Mouse (Mus musculus) midbrain, embryonic 14.5 days (tissue): Measurements from ENCODE around the gene Ldlr. TPM values are rescaled to one million over a fixed set of nuclear protein-coding genes. Genes with fewer than 3 reads are reported as not detected.
A peak's percentile ranks its signal among the peaks of the same experiment; 100 is the strongest.

Experiments
- ATAC-seq: fragments of 200-750 bp; cut with Nextera tagmentation; 2 replicates; pipeline ENCODE4 v1.8.0; 2017; ENCODE audit warnings: moderate number of reproducible peaks, moderate library complexity; ENCODE audit not compliant: low FRiP score, low TSS enrichment
- DNase-seq: peaks from one replicate; pipeline ENCODE4 v3.0.0-alpha.2; 2015
- H3K27ac ChIP-seq: fragments of 300-500 bp; sonication (generic); replicated peaks from 2 replicates; pipeline ENCODE4 v1.5.1; 2014; ENCODE audit warnings: mild to moderate bottlenecking, low read depth, low read length, moderate library complexity
- H3K27me3 ChIP-seq: fragments of 300-500 bp; sonication (generic); 2 replicates; pipeline ENCODE4 v1.6.1; 2014; ENCODE audit warnings: low read length, control low read depth, mixed read lengths; ENCODE audit not compliant: control insufficient read depth, insufficient read depth
- H3K36me3 ChIP-seq: fragments of 300-500 bp; sonication (generic); 2 replicates; pipeline ENCODE4 v1.6.1; 2014; ENCODE audit warnings: low read length, control low read depth; ENCODE audit not compliant: control insufficient read depth, insufficient read depth
- H3K4me1 ChIP-seq: fragments of 300-500 bp; sonication (generic); 2 replicates; pipeline ENCODE4 v1.6.1; 2014; ENCODE audit warnings: mild to moderate bottlenecking, antibody characterized with exemption, low read length, control low read depth; ENCODE audit not compliant: control insufficient read depth, insufficient read depth
- H3K4me2 ChIP-seq: fragments of 300-500 bp; sonication (generic); 2 replicates; pipeline ENCODE4 v1.6.1; 2014; ENCODE audit warnings: mild to moderate bottlenecking, low read length, moderate library complexity
- H3K4me3 ChIP-seq: fragments of 300-500 bp; sonication (generic); replicated peaks from 2 replicates; pipeline ENCODE4 v1.5.1; 2014; ENCODE audit warnings: low read depth, low read length
- H3K9ac ChIP-seq: fragments of 300-500 bp; sonication (generic); replicated peaks from 2 replicates; pipeline ENCODE4 v1.6.1; 2014; ENCODE audit warnings: mild to moderate bottlenecking, low read length, moderate library complexity
- H3K9me3 ChIP-seq: fragments of 300-500 bp; sonication (generic); 2 replicates; pipeline ENCODE4 v1.6.1; 2016; ENCODE audit warnings: low read length, control low read depth, mixed read lengths; ENCODE audit not compliant: control insufficient read depth
- WGBS: fragments of 180-500 bp; shearing (Covaris S2); extraction: QIAGEN DNeasy Blood & Tissue Kit; methylation state at CpG from one replicate; pipeline ENCODE4 v1.1.7; 2014; 5-methylcytosine and 5-hydroxymethylcytosine counted together
- polyA plus RNA-seq: library from polyadenylated mRNA; unstranded; fragments of >200 nt; fragmentation: Nextera tagmentation; extraction: Ambion mirVana; gene quantifications from 2 replicates; pipeline ENCODE4 v1.2.1, GENCODE M21; 2014

Gene Ldlr
- polyA plus RNA-seq, 1 experiment from 2014 or later = 8.2 TPM

DNA sequence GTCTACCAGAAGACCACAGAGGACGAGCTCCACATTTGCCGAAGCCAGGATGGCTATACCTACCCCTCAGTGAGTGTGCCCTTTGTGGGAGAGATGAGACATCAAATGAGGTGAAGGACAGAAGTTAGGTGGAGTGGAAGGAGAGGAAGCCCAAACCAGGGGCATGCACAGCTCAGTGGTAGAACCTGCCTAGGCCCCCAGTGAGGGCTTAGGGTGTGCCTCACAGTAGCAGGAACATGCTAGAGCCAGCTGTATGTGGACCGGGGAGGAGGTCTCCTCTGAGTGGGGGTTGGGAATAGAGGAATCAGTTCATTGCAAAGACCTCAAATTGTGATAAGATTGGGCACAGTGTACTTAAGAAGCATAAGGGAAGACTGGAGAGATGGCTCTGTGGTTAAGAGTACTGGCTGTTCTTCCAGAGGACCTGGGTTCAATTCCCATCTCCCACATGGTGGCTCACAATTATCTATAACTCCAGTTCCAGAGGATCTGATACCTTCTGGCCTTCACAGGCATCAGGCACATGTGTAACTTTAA, 24.0 kb downstream of the Ldlr start:
- H3K4me2 ChIP-seq = no peak overlapping the region
- ATAC-seq = no peak
- no peak overlapping the region for H3K27ac ChIP-seq
- H3K9ac ChIP-seq = no peak overlapping the region
- no peak for DNase-seq
- peaks cover 74% of the 10 kb centered on the region for H3K36me3 ChIP-seq
- no peaks in the 10 kb centered on the region for H3K4me1 ChIP-seq
- H3K9me3 ChIP-seq = no peaks in the 10 kb centered on the region
- no peak overlapping the region for H3K4me3 ChIP-seq
- 95% methylated on average over 3 of the region's 3 CpGs for WGBS
- H3K27me3 ChIP-seq = no peaks in the 10 kb centered on the region

DNA sequence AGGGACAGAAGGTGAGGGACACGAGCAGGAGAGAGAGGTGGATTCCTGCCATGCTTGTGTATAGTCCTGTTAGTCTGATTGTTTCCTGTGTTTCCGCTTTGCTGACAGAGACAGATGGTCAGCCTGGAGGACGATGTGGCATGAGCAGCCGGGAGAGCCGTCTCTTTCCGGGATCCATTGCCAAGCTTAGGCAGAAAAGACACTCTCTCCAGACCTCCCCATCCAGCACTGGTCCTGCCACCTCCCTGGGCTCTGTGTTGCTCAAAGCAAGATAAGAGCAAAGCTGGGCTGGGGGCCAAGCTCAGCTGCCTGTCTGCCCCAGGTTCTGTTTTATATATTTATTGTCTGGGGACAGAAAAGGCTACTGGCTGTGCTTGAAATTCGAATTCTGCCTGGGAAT, 24.8 kb downstream of the Ldlr start:
- H3K4me1 ChIP-seq = no peaks in the 10 kb centered on the region
- ATAC-seq = no peak
- no peaks in the 10 kb centered on the region for H3K27me3 ChIP-seq
- 77% methylated on average over 7 of the region's 7 CpGs for WGBS
- no peaks in the 10 kb centered on the region for H3K9me3 ChIP-seq
- no peak overlapping the region for H3K27ac ChIP-seq
- DNase-seq = peak; percentile 30
- H3K36me3 ChIP-seq = peaks cover 68% of the 10 kb centered on the region
- no peak overlapping the region for H3K9ac ChIP-seq
- H3K4me3 ChIP-seq = no peak overlapping the region
- no peak overlapping the region for H3K4me2 ChIP-seq

DNA sequence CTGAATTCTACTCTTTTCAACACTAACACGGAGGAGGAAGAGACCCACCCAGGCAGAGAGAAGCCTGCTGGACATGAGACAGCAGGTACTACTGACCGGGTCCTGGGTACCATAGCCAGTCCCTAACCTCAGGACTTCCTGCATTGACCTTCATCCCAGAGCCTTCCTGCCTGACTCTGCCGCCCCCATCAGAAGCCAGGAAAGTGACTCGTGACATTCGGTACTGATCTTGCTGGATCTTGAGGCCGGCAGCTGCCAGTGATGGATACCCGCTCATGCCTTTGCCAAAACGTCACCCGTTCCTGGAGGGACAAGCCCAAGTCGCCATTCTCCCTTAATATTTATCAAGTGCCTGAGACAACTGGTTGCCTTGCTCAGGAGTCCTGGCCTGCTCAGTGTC, 25.2 kb downstream of the Ldlr start:
- Histone ChIP-seq H3K4me3 (no peak overlapping the region), H3K4me1 (no peaks in the 10 kb centered on the region), H3K27ac (no peak overlapping the region), H3K36me3 (peaks cover 67% of the 10 kb centered on the region), H3K4me2 (no peak overlapping the region), H3K9ac (no peak overlapping the region), H3K9me3 (no peaks in the 10 kb centered on the region), H3K27me3 (no peaks in the 10 kb centered on the region)
- no peak for DNase-seq
- WGBS = 92% methylated on average over 10 of the region's 10 CpGs
- no peak for ATAC-seq

DNA sequence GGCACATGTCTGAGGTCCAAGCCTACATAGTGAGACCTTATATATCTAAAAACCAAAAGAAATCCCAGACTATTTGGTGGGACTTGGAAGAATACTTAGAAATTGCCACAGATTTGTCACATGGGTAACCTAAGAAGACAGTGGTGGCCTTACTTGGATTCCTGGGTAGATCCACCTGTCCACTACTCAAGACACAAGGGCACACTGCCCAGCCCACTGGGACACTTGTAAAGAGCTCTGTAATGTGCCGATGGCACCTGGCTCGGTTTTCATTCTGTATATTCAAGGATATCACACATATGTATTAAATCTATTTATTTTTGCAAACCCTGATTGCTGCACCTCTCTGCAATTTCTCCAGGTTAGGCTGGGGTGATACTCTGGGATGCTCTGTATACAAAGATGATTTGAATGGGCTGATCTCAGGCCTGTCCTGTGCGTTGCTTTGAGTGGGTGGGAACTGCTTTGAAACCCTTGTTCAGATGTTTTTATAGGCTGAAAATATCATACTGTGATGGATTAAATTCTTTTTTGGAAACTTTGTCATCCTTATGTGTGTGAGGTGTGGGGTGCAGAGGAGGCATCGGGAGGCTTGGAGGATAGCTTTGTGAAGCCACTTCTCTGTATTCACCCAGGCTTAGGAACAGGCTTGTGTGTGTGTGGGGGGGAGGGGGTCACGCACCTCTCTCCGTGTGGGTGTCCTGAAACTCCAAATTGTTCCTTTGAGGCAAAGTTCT, 26.3 kb downstream of the Ldlr start:
- no peaks in the 10 kb centered on the region for H3K4me1 ChIP-seq
- H3K27me3 ChIP-seq = no peaks in the 10 kb centered on the region
- H3K27ac ChIP-seq = no peak overlapping the region
- 90% methylated on average over 6 of the region's 6 CpGs for WGBS
- no peak overlapping the region for H3K4me3 ChIP-seq
- H3K9me3 ChIP-seq = no peaks in the 10 kb centered on the region
- DNase-seq = no peak
- peaks cover 57% of the 10 kb centered on the region for H3K36me3 ChIP-seq
- no peak overlapping the region for H3K4me2 ChIP-seq
- H3K9ac ChIP-seq = no peak overlapping the region
- ATAC-seq = no peak

DNA sequence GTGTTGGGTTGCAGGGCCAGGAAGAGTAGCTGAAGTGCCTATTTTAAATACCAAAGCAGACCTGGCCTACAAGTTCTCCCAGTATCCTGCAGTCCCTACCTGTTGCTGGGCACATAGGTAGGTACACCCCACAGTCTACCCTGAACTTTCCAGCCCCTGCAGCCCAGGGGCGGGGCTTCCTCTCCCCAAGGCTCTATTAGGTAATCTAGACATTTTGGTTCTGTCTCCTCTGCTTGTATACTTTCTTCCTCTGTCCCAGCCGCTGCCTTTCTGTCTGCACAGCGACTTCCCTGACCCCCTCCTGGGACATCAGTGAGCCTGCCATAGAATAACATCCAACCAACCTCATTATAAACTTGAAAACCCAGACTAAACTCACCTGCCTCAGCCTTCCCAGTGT, 27.1 kb downstream of the Ldlr start:
- Histone ChIP-seq H3K4me3 (no peak overlapping the region), H3K36me3 (peaks cover 48% of the 10 kb centered on the region), H3K4me1 (no peaks in the 10 kb centered on the region), H3K27me3 (no peaks in the 10 kb centered on the region), H3K9me3 (no peaks in the 10 kb centered on the region), H3K27ac (no peak overlapping the region), H3K4me2 (no peak overlapping the region), H3K9ac (no peak overlapping the region)
- 81% methylated on average over 3 of the region's 3 CpGs for WGBS
- no peak for ATAC-seq
- DNase-seq = no peak

DNA sequence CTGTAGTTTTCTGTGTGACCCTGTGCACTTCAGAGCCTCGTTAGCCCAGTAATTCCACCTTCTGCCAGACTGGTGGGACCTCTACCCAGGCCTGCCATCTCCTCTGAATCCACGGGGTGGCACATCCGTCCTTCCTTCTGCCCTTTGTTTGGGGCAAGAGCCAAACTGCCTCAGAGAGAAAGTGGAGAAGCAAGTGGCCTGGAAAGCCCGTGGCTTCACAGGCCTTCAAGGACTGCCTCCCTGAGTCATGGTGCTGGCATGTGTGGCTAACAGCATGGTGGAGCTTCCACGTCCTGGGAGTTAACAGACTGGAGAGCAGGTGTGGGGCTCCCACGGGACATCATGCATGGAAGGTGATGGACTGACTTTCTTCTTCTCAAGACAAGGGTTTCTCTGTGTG, 28.1 kb downstream of the Ldlr start:
- Histone ChIP-seq H3K9me3 (no peaks in the 10 kb centered on the region), H3K4me2 (no peak overlapping the region), H3K36me3 (peaks cover 39% of the 10 kb centered on the region), H3K4me1 (no peaks in the 10 kb centered on the region), H3K9ac (no peak overlapping the region), H3K4me3 (no peak overlapping the region), H3K27me3 (no peaks in the 10 kb centered on the region), H3K27ac (no peak overlapping the region)
- no peak for ATAC-seq
- DNase-seq = no peak
- WGBS = 76% methylated on average over 6 of the region's 6 CpGs

DNA sequence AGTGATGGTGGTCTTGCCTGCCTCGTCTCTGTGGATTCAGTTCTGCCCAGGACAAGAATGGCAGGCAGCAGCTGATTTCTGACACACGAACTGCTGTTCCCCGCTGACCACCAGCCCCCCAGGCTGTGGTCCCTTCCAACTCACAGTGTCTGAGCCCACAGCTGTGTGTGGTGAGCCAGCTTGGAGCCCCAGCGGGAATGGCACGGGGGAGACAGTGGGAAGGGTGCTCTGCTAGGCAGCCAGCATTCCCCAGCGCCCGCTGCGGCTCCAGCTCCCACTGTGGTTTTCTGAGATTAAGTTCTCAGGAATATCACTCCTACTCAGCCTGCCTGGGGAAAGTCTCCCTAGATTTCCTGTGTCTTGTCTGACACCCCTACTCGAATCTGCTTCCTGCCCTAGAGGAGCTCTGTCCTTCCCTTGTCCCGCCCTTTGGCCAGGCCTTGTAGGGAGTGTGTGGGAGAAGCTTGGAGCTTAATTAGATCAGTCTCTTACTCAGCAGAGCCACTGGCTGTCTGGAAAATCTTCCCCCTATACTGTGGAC, 29.0 kb downstream of the Ldlr start:
- Histone ChIP-seq H3K9me3 (no peaks in the 10 kb centered on the region), H3K27me3 (no peaks in the 10 kb centered on the region), H3K9ac (no peak overlapping the region), H3K36me3 (peaks cover 29% of the 10 kb centered on the region), H3K4me3 (no peak overlapping the region), H3K27ac (no peak overlapping the region), H3K4me1 (no peaks in the 10 kb centered on the region), H3K4me2 (no peak overlapping the region)
- WGBS = 68% methylated on average over 10 of the region's 10 CpGs
- ATAC-seq (no peak), DNase-seq (no peak)

DNA sequence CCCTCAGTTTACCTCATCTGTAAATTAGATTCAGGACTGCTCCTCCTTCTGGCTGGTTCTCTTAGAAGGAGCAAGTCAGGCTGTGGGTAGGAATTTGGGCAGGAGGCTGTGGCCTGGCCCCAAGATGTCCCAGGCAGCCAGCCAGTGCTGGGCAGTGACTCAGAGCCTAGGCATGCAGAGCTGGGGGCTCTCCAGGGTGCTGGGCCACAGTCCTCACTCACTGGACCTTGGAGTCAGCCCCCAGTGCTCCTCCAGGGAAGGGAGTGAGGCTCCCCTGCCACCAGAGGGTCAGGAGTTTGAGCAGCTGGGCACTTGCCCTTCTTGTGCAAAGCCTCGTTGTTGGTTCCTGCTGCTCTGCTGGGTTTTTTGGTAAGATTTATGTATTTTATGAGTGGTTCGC, 30.7 kb downstream of the Ldlr start:
- Histone ChIP-seq H3K4me2 (no peak overlapping the region), H3K36me3 (peaks cover 12% of the 10 kb centered on the region), H3K4me1 (no peaks in the 10 kb centered on the region)

More for the DNA sequence above, 30.7 kb downstream of the Ldlr start:
- Histone ChIP-seq H3K27me3 (no peaks in the 10 kb centered on the region), H3K27ac (no peak overlapping the region), H3K4me3 (no peak overlapping the region), H3K9me3 (no peaks in the 10 kb centered on the region), H3K9ac (no peak overlapping the region)
- 92% methylated on average over 2 of the region's 2 CpGs for WGBS
- no peak for DNase-seq
- no peak for ATAC-seq
